Comparison of ENCODE assay signal across 12 mouse cellular contexts in the genomic region with DNA sequence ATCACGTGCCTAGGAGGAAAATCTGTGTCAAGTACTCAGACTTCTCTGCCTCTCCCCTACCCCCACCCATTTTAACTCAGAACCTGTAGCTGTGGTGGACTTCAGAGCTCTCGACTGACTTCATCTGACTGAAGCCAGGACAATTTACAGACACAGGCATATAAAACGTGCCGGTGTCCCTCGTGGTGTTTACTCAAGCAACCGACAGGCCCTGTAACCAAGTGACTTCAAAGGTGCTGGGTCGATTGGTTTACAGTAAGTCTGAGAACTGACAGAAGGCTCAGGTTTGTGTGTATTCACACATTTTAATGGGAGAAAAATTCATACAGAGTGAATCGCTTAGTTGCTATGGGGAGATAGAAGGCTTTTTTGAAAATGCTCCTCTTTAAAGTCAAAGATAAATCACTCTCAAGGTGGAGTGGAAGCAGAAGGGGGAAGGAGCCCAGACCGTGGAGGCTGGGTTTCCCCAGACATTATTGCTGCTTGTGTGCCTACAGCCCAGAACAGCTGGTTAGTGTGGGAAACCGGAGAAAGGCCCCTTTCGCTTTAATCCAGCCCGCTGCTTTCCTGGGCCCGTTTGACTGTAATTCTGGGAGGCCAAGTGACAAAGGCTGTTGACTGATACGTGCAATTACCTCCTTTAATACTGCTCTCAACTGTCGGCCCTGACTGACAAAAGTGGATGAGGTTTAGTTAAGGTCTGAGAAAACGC.
DNase-seq lines count a peak whose midpoint lies in the region; ATAC-seq and TF ChIP-seq lines count a peak whose summit lies in the region.
"Had no signal": no experiment of that assay in that cellular context is flagged by ENCODE, and none has a peak within 500 bp of the region (broad histone marks: within the 10 kb centered on the region; RNA-seq: fewer than 3 reads in every experiment).

No protein-coding gene starts in this region.

- H3K27me3 ChIP-seq in kidney, embryonic 14.5 days (ENCODE audit: control insufficient read depth, insufficient read depth, low read length) = no peaks in the 10 kb centered on the region
- no peaks in the 10 kb centered on the region for H3K27me3 ChIP-seq in forebrain, embryonic 15.5 days
- H3K27me3 ChIP-seq: hindbrain, embryonic 15.5 days had no signal

- no peak for DNase-seq in kidney, postnatal 25 days
- peak; percentile 45 for DNase-seq in embryo, embryonic 11 days
- DNase-seq in mesoderm, embryonic 11.5 days (ENCODE audit: low read depth, low spot score) = peak; percentile 23
- DNase-seq in left cerebral cortex, adult 2 months (ENCODE audit: extremely low spot score in 1 of 2, low spot score in 2 of 2) = no peak
- no peak for DNase-seq in T-cell, adult 2 months (ENCODE audit: low spot score)
- DNase-seq: heart, adult 2 months; lung, postnatal 10 days had no signal

- 11% methylated on average over 16 of the region's 16 CpGs for WGBS in kidney, embryonic 14.5 days
- 31% methylated on average over 16 of the region's 16 CpGs for WGBS in forebrain, embryonic 15.5 days

- no peaks in the 10 kb centered on the region for H3K36me3 ChIP-seq in kidney, embryonic 14.5 days (ENCODE audit: control insufficient read depth, insufficient read depth, low read length)
- no peaks in the 10 kb centered on the region for H3K36me3 ChIP-seq in forebrain, embryonic 15.5 days
- H3K36me3 ChIP-seq: hindbrain, embryonic 15.5 days had no signal

- H3K4me3 ChIP-seq in kidney, embryonic 14.5 days (ENCODE audit: low read length) = no peak overlapping the region
- H3K4me3 ChIP-seq in forebrain, embryonic 15.5 days = no peak overlapping the region
- no peak overlapping the region for H3K4me3 ChIP-seq in left cerebral cortex, adult 2 months
- H3K4me3 ChIP-seq: heart, adult 2 months; hindbrain, embryonic 15.5 days; myocyte had no signal

- H3K4me2 ChIP-seq in kidney, embryonic 14.5 days (replicated peaks; ENCODE audit: low read depth, low read length) = no peak overlapping the region
- H3K4me2 ChIP-seq in forebrain, embryonic 15.5 days (replicated peaks) = no peak overlapping the region
- H3K4me2 ChIP-seq: hindbrain, embryonic 15.5 days had no signal

- no peaks in the 10 kb centered on the region for H3K9me3 ChIP-seq in kidney, embryonic 14.5 days (ENCODE audit: control insufficient read depth, low read length)
- no peaks in the 10 kb centered on the region for H3K9me3 ChIP-seq in forebrain, embryonic 15.5 days
- H3K9me3 ChIP-seq: hindbrain, embryonic 15.5 days had no signal

- no peak for TF ChIP-seq CTCF in left cerebral cortex, adult 2 months (IDR thresholded peaks at IDR 0.05)

- no peaks in the 10 kb centered on the region for H3K4me1 ChIP-seq in kidney, embryonic 14.5 days (ENCODE audit: control insufficient read depth, insufficient read depth, low read length)
- peaks cover 7% of the 10 kb centered on the region for H3K4me1 ChIP-seq in forebrain, embryonic 15.5 days
- H3K4me1 ChIP-seq: hindbrain, embryonic 15.5 days had no signal

- H3K9ac ChIP-seq in kidney, embryonic 14.5 days (ENCODE audit: low read depth, low read length) = no peak overlapping the region
- no peak overlapping the region for H3K9ac ChIP-seq in forebrain, embryonic 15.5 days (replicated peaks)
- H3K9ac ChIP-seq: hindbrain, embryonic 15.5 days had no signal

- peak; percentile 66; the same call in 1 of the 2 replicates for ATAC-seq in kidney, embryonic 14.5 days (ENCODE audit: low FRiP score, low TSS enrichment)
- ATAC-seq in forebrain, embryonic 15.5 days (replicated peaks) = peak; percentile 57; the same call in 1 of the 2 replicates
- ATAC-seq in monocyte, adult 5-6 weeks (replicated peaks; ENCODE audit: insufficient number of reproducible peaks, low FRiP score, low TSS enrichment, poor library complexity, severe bottlenecking) = no peak

- H3K27ac ChIP-seq in kidney, embryonic 14.5 days (ENCODE audit: low read depth, low read length) = no peak overlapping the region
- H3K27ac ChIP-seq in forebrain, embryonic 15.5 days (replicated peaks) = no peak overlapping the region
- H3K27ac ChIP-seq in left cerebral cortex, adult 2 months = no peak overlapping the region
- H3K27ac ChIP-seq: heart, adult 2 months; hindbrain, embryonic 15.5 days had no signal

- intact Hi-C loops in left cerebral cortex, adult 2 months (cut with DNase I) = no loop called here

Comparison
In these comparisons a context has a peak if more than half of its experiments do, and no peak if none do; other contexts are left out.
1. DNase-seq: peak in embryo, embryonic 11 days (single experiment) and mesoderm, embryonic 11.5 days (single experiment); none in kidney, postnatal 25 days (0 of 2), left cerebral cortex, adult 2 months (0 of 2) and T-cell, adult 2 months (single experiment).